ENCODE assay signal across 7 mouse cellular contexts in the genomic region with DNA sequence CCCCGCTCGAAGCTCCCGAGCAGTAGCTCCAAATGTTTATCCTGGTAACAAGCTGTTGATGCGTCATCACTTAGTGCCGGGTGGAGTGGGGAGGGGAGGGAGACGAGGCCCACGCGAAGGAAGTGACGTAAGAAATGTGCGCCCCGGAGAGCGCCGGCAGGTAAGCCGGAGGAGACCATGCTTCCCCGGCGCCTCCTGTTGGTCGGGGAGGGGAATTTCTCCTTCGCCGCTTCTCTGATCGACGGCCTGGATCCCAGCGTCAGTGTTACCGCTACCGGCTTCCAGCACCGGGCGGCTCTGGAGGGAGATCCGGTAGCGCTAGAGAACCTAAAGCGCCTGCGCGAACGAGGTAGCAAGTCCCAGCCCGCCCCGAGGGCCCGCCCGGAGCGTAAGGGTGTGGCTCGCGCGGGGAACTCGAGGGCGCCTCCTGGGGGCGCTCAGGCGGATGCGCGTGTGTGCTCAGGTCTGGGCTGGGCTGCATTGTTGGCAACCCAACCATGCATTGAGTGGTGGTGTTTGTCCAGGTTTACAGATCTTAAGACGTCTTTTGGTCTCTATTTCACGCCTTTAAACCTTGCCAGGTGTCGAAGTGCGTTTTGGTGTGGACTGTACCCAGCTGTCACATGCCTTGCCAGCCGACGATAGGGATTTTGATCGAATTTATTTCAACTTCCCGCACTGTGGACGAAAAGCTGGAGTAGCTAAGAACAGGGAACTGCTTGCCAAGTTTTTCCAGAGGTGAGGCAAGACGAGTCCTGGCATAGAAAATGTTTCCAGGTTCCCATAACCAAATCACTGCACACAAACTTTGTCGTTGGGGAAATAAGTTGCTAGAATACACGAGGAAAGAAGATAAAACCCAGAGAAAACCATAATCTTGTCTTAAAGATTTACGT. TPM values are rescaled to one million over a fixed set of nuclear protein-coding genes. Genes with fewer than 3 reads are reported as not detected.
DNase-seq lines count a peak whose midpoint lies in the region; ATAC-seq and TF ChIP-seq lines count a peak whose summit lies in the region.

Gene Fdxacb1 (plus strand): TSS at position 130 of the 896 bp plus-strand sequence.

- H3K9ac ChIP-seq in intestine, postnatal 0 days (ENCODE audit: low read depth, low read length): peak within 1 kb of the TSS; percentile 56
- peak within 1 kb of the TSS; percentile 69 for H3K9ac ChIP-seq in midbrain, embryonic 12.5 days (replicated peaks)

- ATAC-seq in intestine, postnatal 0 days: peak; percentile 98
- ATAC-seq in midbrain, embryonic 12.5 days (ENCODE audit: low FRiP score, low read depth): peak; percentile 96

- peaks cover 17% of the 10 kb centered on the region for H3K36me3 ChIP-seq in embryonic facial prominence, embryonic 10.5 days (replicated peaks)
- H3K36me3 ChIP-seq in intestine, postnatal 0 days (ENCODE audit: control insufficient read depth, insufficient read depth): peaks cover 10% of the 10 kb centered on the region; the same call in 1 of the 2 replicates
- 0 out of 2 replicates have a peak, but pooled peaks cover 10% of the 10 kb centered on the region for H3K36me3 ChIP-seq in midbrain, embryonic 12.5 days
- H3K36me3 ChIP-seq in small intestine, adult 2 months (ENCODE audit: control insufficient read depth, insufficient read depth, low read length): peaks cover 9% of the 10 kb centered on the region

- 6% methylated on average over 59 of the region's 59 CpGs for WGBS in embryonic facial prominence, embryonic 10.5 days
- 2% methylated on average over 59 of the region's 59 CpGs for WGBS in intestine, postnatal 0 days
- 4% methylated on average over 59 of the region's 59 CpGs for WGBS in midbrain, embryonic 12.5 days
- 2% methylated on average over 59 of the region's 59 CpGs for WGBS in small intestine, adult 2 months

- peak; percentile 93 for TF ChIP-seq CTCF in intestine, postnatal 0 days (IDR thresholded peaks at IDR 0.05; ENCODE audit: low read depth)
- TF ChIP-seq CTCF in small intestine, adult 2 months (IDR thresholded peaks at IDR 0.05; ENCODE audit: extremely low read depth, insufficient read length, insufficient replicate concordance, low read depth, low read length): peak; percentile 77

- no peaks in the 10 kb centered on the region for H3K9me3 ChIP-seq in embryonic facial prominence, embryonic 10.5 days
- no peaks in the 10 kb centered on the region for H3K9me3 ChIP-seq in intestine, postnatal 0 days (ENCODE audit: control insufficient read depth)
- H3K9me3 ChIP-seq in midbrain, embryonic 12.5 days: no peaks in the 10 kb centered on the region

- H3K4me2 ChIP-seq in intestine, postnatal 0 days (replicated peaks; ENCODE audit: low read depth): peak within 1 kb of the TSS; percentile 73
- peak within 1 kb of the TSS; percentile 84 for H3K4me2 ChIP-seq in midbrain, embryonic 12.5 days (replicated peaks)

- H3K4me1 ChIP-seq in embryonic facial prominence, embryonic 10.5 days: peaks cover 16% of the 10 kb centered on the region
- no peaks in the 10 kb centered on the region for H3K4me1 ChIP-seq in intestine, postnatal 0 days (replicated peaks; ENCODE audit: control insufficient read depth, insufficient read depth, low read length)
- H3K4me1 ChIP-seq in midbrain, embryonic 12.5 days: peaks cover 15% of the 10 kb centered on the region
- H3K4me1 ChIP-seq in small intestine, adult 2 months (ENCODE audit: control insufficient read depth, insufficient read depth, insufficient read length, low read length): no peaks in the 10 kb centered on the region

- intact Hi-C loops in left cerebral cortex, postnatal 4 days (cut with DNase I): loop anchor here (10.0 kb wide), 1 partner anchor 64 kb away; no protein-coding TSS in a partner anchor

- H3K27ac ChIP-seq in embryonic facial prominence, embryonic 10.5 days (replicated peaks): peak within 1 kb of the TSS; percentile 94
- H3K27ac ChIP-seq in intestine, postnatal 0 days (ENCODE audit: low read depth, low read length): peak within 1 kb of the TSS; percentile 83
- H3K27ac ChIP-seq in midbrain, embryonic 12.5 days (replicated peaks): peak within 1 kb of the TSS; percentile 89
- H3K27ac ChIP-seq in small intestine, adult 2 months (ENCODE audit: insufficient read depth, low read depth, low read length): peak within 1 kb of the TSS; percentile 93

- peak within 1 kb of the TSS; percentile 78 for H3K4me3 ChIP-seq in embryonic facial prominence, embryonic 10.5 days
- H3K4me3 ChIP-seq in intestine, postnatal 0 days (ENCODE audit: low read depth, low read length): peak within 1 kb of the TSS; percentile 57
- H3K4me3 ChIP-seq in midbrain, embryonic 12.5 days: peak within 1 kb of the TSS; percentile 67
- H3K4me3 ChIP-seq in small intestine, adult 2 months (ENCODE audit: low read depth, low read length): peak within 1 kb of the TSS; percentile 91

- no peaks in the 10 kb centered on the region for H3K27me3 ChIP-seq in embryonic facial prominence, embryonic 10.5 days (replicated peaks; ENCODE audit: low read depth, poor library complexity, severe bottlenecking)
- H3K27me3 ChIP-seq in intestine, postnatal 0 days (replicated peaks; ENCODE audit: control insufficient read depth, insufficient read depth, low read length): no peaks in the 10 kb centered on the region
- H3K27me3 ChIP-seq in midbrain, embryonic 12.5 days: no peaks in the 10 kb centered on the region
- H3K27me3 ChIP-seq in small intestine, adult 2 months (ENCODE audit: control insufficient read depth, insufficient read depth, low read length): no peaks in the 10 kb centered on the region

- peak; percentile 98 for DNase-seq in adrenal gland, postnatal 10 days
- peak; percentile 97 for DNase-seq in embryonic facial prominence, embryonic 10.5 days (ENCODE audit: low spot score)
- peak; percentile 86 for DNase-seq in gonadal fat pad, adult 2 months (ENCODE audit: low read depth)
- DNase-seq in left cerebral cortex, postnatal 4 days: peak; percentile 98

- peak; percentile 38 for TF ChIP-seq POLR2A in small intestine, adult 2 months (IDR thresholded peaks at IDR 0.05; ENCODE audit: low read depth, low read length)

RNA-seq across cellular contexts. Expression of gene Fdxacb1, which starts in this region (rescaled TPM):
- total RNA-seq in adrenal gland, postnatal 10 days (2021): 1 to 10 TPM; 4.6 to 7.8 TPM
- 13.2 and 13.4 TPM in 2 replicates for polyA plus RNA-seq in embryonic facial prominence, embryonic 10.5 days (2016; fragmentation: Nextera tagmentation; extraction: Ambion mirVana)
- polyA plus RNA-seq in gonadal fat pad, adult 2 months (2012; rRNA removed): 6.3 TPM in 2 replicates
- polyA plus RNA-seq in intestine, postnatal 0 days (2015; fragmentation: Nextera tagmentation; extraction: Ambion mirVana): 5.1 and 6.1 TPM in 2 replicates
- total RNA-seq in left cerebral cortex, postnatal 4 days (2021): 1 to 10 TPM; 5.9 to 8.3 TPM
- 11.7 and 12.5 TPM in 2 replicates for polyA plus RNA-seq in midbrain, embryonic 12.5 days (2016; fragmentation: Nextera tagmentation; extraction: Ambion mirVana)
- polyA plus RNA-seq in small intestine, adult 2 months (2012; rRNA removed): 2.4 and 2.6 TPM in 2 replicates

Comparison
In these comparisons a context has a peak if more than half of its experiments do, and no peak if none do; other contexts are left out.
1. Peak in every context shown above with its lines: DNase-seq, ATAC-seq, H3K4me3 ChIP-seq and H3K27ac ChIP-seq.